Mouse (Mus musculus): ENCODE data around the gene Ganab. TPM values are rescaled to one million over a fixed set of nuclear protein-coding genes. Genes with fewer than 3 reads are reported as not detected.
"Not testable (repeated sequence)": the region's sequence is repeated elsewhere in the genome, so short reads cannot be mapped to it uniquely, and the experiment has no call there.

The Ganab gene
- polyA plus RNA-seq, 1 experiment from 2014 or later: 73.3 TPM

GRCm38 (mm10) chr19:8886916-8887584 is 10.8 kb upstream of the Ganab start:
- H3K4me2 ChIP-seq (ENCODE audit: low read length): peak overlapping the region; percentile 76; the same call in 1 of the 2 replicates
- DNase-seq (ENCODE audit: low spot score) (no peak), ATAC-seq (no peak)
- H3K4me3 ChIP-seq (ENCODE audit: low read depth, low read length): no peak overlapping the region
- H3K27ac ChIP-seq (ENCODE audit: low read depth, low read length): no peak overlapping the region
- peaks cover 7% of the 10 kb centered on the region; the same call in 1 of the 2 replicates for H3K36me3 ChIP-seq (ENCODE audit: control insufficient read depth, insufficient read depth, low read length)
- H3K27me3 ChIP-seq (replicated peaks; ENCODE audit: control insufficient read depth, insufficient read depth, low read length): no peaks in the 10 kb centered on the region
- peaks cover 9% of the 10 kb centered on the region; the same call in 1 of the 2 replicates for H3K4me1 ChIP-seq (ENCODE audit: control insufficient read depth, insufficient read depth, low read length)
- H3K9ac ChIP-seq (ENCODE audit: low read length): peak overlapping the region; percentile 77
- 58% methylated on average over 1 of the region's 1 CpGs for WGBS
- H3K9me3 ChIP-seq (replicated peaks; ENCODE audit: control insufficient read depth, low read length): no peaks in the 10 kb centered on the region

DNA sequence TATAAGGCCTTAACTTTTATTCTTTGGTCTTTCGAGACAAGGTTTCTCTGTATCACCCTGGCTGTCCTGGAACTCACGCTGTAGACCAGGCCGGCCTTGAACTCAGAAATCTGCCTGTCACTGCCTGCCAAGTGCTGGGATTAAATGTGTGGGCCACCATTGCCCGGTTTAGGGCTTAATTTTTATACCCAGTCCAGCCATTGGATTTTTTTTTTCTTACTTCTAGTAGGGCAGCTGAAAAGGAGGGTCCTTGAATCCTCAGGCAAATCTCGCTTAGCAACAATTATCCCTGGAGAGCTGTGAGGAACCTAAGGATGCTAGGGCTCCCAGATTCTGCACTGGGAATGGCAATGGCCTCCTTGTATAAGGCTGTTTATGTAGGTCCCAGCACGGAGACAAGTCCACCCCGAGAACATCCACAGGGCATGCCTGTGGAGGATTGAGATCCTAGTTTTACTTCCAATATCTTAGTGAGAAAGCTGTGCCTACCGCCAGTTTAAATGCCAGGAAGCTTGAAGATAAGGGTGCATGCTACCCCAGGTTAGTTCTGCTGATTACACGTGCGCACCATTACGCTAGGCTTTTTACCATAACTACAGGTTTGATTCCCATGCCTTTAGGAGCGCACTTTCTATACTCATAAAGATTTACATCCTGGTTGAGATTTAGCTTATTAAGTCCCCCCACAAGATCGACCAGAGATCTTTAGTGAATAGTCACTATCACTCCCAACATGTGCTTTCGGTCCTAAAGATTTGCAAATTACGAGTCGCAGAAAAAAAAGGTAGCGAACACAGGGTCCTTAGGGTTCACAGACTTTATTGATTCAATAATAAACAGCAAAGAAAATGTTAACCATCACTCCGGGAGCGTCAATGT is 10.0 kb upstream of the Ganab start:
- 17% methylated on average over 19 of the region's 19 CpGs for WGBS
- Histone ChIP-seq H3K27ac (ENCODE audit: low read depth, low read length) (peak overlapping the region; percentile 67), H3K27me3 (replicated peaks; ENCODE audit: control insufficient read depth, insufficient read depth, low read length) (no peaks in the 10 kb centered on the region), H3K4me2 (ENCODE audit: low read length) (peak overlapping the region; percentile 76), H3K4me1 (ENCODE audit: control insufficient read depth, insufficient read depth, low read length) (peaks cover 9% of the 10 kb centered on the region; the same call in 1 of the 2 replicates), H3K4me3 (ENCODE audit: low read depth, low read length) (peak overlapping the region; percentile 67), H3K9me3 (replicated peaks; ENCODE audit: control insufficient read depth, low read length) (no peaks in the 10 kb centered on the region), H3K9ac (ENCODE audit: low read length) (peak overlapping the region; percentile 77), H3K36me3 (ENCODE audit: control insufficient read depth, insufficient read depth, low read length) (peaks cover 7% of the 10 kb centered on the region; the same call in 1 of the 2 replicates)
- DNase-seq (ENCODE audit: low spot score) (peak; percentile 13), ATAC-seq (no peak)

GRCm38 (mm10) chr19:8888511-8889385 is 9.1 kb upstream of the Ganab start, which contains the start of the genes 1810009A15Rik and Gm49416:
Gene 1810009A15Rik, plus strand, starts transcription at chr19:8888853.
Gene Gm49416, plus strand, starts transcription at chr19:8888926.
- Histone ChIP-seq H3K4me1 (ENCODE audit: control insufficient read depth, insufficient read depth, low read length) (peaks cover 12% of the 10 kb centered on the region), H3K27me3 (replicated peaks; ENCODE audit: control insufficient read depth, insufficient read depth, low read length) (no peaks in the 10 kb centered on the region), H3K4me2 (ENCODE audit: low read length) (peak within 1 kb of the TSS; percentile 76), H3K4me3 (ENCODE audit: low read depth, low read length) (peak within 1 kb of the TSS; percentile 67), H3K27ac (ENCODE audit: low read depth, low read length) (peak within 1 kb of the TSS; percentile 76), H3K9me3 (replicated peaks; ENCODE audit: control insufficient read depth, low read length) (no peaks in the 10 kb centered on the region), H3K9ac (ENCODE audit: low read length) (peak within 1 kb of the TSS; percentile 77), H3K36me3 (ENCODE audit: control insufficient read depth, insufficient read depth, low read length) (peaks cover 7% of the 10 kb centered on the region; the same call in 1 of the 2 replicates)
- peak; percentile 97 for ATAC-seq
- DNase-seq (ENCODE audit: low spot score): peak; percentile 99
- WGBS: under 1% methylated on average over 58 of the region's 58 CpGs

DNA sequence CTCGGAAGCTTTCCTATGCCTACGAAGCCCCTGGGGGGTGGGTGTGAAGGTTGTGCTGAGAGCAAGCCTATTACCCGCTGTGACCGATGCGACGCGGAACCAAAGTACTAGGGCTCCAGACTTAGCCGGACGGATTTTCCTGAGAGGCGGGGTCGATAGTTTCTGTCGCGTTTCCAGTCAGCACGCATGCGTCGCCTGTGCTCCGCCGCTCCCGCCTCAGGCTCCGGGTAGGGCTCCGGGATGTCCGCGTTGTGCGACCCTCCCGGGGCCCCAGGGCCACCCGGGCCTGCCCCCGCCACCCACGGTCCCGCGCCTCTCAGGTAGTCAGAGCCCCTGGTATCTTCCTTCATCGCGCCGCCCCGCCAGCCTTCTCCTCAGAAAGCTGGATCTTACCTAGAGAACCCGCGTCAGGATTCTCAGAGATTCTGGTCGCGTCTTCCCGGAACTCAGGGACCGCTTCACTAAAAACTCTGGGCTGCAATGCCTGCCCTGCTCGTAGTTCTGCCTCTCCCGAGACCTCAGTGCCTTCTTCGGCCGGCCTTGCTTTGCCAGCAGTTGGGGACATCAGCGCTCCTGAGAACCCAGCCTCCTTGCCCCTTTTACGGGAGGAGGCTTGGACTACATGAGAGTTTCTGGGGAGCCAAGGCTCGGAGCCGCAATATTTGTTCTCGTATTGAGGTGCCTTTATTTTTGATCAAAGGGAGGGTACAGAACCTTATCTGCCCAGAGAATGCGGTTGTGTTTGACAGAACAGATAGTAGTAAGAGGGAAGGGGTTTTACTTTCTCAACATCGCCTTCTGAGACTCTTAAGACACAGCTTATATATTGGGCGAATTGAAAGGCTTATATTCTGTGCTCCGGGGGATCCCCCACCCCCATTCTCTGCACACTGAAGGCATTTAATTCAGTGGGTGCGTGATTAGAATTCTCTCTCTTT is 4.8 kb upstream of the Ganab start, which contains the start of gene Ints5:
Ints5 (plus strand) TSS at position 177 of the 938 bp plus-strand sequence.
- Histone ChIP-seq H3K27me3 (replicated peaks; ENCODE audit: control insufficient read depth, insufficient read depth, low read length) (no peaks in the 10 kb centered on the region), H3K4me3 (ENCODE audit: low read depth, low read length) (peak within 1 kb of the TSS; percentile 79), H3K9me3 (replicated peaks; ENCODE audit: control insufficient read depth, low read length) (no peaks in the 10 kb centered on the region), H3K36me3 (ENCODE audit: control insufficient read depth, insufficient read depth, low read length) (peaks cover 30% of the 10 kb centered on the region), H3K9ac (ENCODE audit: low read length) (peak within 1 kb of the TSS; percentile 93), H3K4me1 (ENCODE audit: control insufficient read depth, insufficient read depth, low read length) (peaks cover 19% of the 10 kb centered on the region), H3K4me2 (ENCODE audit: low read length) (peak within 1 kb of the TSS; percentile 77), H3K27ac (ENCODE audit: low read depth, low read length) (peak within 1 kb of the TSS; percentile 71)
- DNase-seq (ENCODE audit: low spot score): peak; percentile 92
- peak; percentile 57 for ATAC-seq
- 3% methylated on average over 54 of the region's 54 CpGs for WGBS

DNA sequence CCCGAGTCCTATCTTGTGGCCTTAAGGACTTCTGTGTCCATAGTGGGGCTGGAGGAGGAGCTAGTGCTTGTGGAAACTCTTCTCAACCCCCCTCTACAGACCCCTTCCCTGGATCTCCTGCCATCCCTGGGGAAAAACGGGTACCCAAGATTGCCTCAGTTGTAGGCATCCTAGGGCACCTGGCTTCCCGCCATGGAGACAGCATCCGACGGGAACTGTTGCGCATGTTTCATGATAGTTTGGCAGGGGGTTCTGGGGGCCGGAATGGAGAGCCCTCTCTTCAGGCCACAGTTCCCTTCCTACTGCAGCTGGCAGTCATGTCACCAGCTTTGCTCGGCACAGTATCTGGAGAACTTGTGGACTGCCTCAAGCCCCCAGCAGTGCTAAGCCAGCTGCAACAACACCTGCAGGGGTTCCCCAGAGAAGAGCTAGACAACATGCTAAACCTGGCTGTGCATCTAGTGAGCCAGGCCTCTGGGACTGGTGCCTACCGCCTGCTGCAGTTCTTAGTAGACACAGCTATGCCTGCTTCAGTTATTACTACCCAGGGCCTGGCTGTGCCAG is 2.4 kb upstream of the Ganab start:
- H3K9ac ChIP-seq (ENCODE audit: low read length): no peak overlapping the region
- no peaks in the 10 kb centered on the region for H3K27me3 ChIP-seq (replicated peaks; ENCODE audit: control insufficient read depth, insufficient read depth, low read length)
- DNase-seq (ENCODE audit: low spot score): no peak
- peaks cover 24% of the 10 kb centered on the region for H3K4me1 ChIP-seq (ENCODE audit: control insufficient read depth, insufficient read depth, low read length)
- no peak overlapping the region for H3K4me3 ChIP-seq (ENCODE audit: low read depth, low read length)
- peaks cover 25% of the 10 kb centered on the region for H3K36me3 ChIP-seq (ENCODE audit: control insufficient read depth, insufficient read depth, low read length)
- WGBS: 92% methylated on average over 9 of the region's 9 CpGs
- H3K9me3 ChIP-seq (replicated peaks; ENCODE audit: control insufficient read depth, low read length): no peaks in the 10 kb centered on the region
- no peak overlapping the region for H3K27ac ChIP-seq (ENCODE audit: low read depth, low read length)
- no peak overlapping the region for H3K4me2 ChIP-seq (ENCODE audit: low read length)
- no peak for ATAC-seq

GRCm38 (mm10) chr19:8896231-8896630 is 1.6 kb upstream of the Ganab start:
- ATAC-seq; H3K4me3 ChIP-seq (ENCODE audit: low read depth, low read length); H3K9me3 ChIP-seq (replicated peaks; ENCODE audit: control insufficient read depth, low read length); H3K4me2 ChIP-seq (ENCODE audit: low read length); H3K9ac ChIP-seq (ENCODE audit: low read length); H3K27ac ChIP-seq (ENCODE audit: low read depth, low read length); DNase-seq (ENCODE audit: low spot score); H3K27me3 ChIP-seq (replicated peaks; ENCODE audit: control insufficient read depth, insufficient read depth, low read length): not testable (repeated sequence)
- Histone ChIP-seq H3K36me3 (ENCODE audit: control insufficient read depth, insufficient read depth, low read length) (peaks cover 22% of the 10 kb centered on the region), H3K4me1 (ENCODE audit: control insufficient read depth, insufficient read depth, low read length) (peaks cover 24% of the 10 kb centered on the region)
- WGBS: 96% methylated on average over 5 of the region's 5 CpGs

DNA sequence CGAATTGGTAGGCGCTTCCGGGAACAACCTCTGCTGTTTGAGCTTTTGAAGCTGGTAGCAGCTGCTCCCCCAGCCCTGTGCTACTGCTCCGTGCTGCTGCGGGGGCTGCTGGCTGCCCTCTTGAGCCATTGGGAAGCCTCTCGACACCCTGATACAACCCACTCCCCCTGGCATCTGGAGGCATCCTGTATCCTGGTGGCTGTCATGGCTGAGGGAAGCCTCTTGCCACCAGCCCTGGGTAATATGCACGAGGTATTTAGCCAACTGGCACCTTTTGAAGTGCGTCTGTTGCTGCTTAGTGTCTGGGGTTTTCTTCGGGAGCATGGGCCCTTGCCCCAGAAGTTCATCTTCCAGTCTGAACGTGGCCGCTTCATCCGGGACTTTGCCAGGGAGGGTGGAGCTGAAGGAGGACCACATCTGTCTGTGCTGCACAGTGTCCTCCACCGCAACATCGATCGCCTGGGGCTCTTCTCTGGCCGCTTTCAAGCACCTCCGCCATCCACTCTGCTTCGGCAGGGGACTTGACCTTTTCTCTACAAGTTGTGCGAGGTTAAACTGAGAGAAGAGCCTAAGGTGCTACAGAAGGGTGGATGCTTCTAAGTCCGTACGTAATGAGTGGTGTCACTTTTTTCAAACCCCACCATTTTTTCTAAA is 533 bp upstream of the Ganab start:
- Histone ChIP-seq H3K4me1 (ENCODE audit: control insufficient read depth, insufficient read depth, low read length) (peaks cover 24% of the 10 kb centered on the region), H3K4me3 (ENCODE audit: low read depth, low read length) (peak overlapping the region; percentile 88), H3K9ac (ENCODE audit: low read length) (peak overlapping the region; percentile 63), H3K4me2 (ENCODE audit: low read length) (peak overlapping the region; percentile 94), H3K27ac (ENCODE audit: low read depth, low read length) (peak overlapping the region; percentile 74), H3K36me3 (ENCODE audit: control insufficient read depth, insufficient read depth, low read length) (peaks cover 27% of the 10 kb centered on the region)
- 27% methylated on average over 21 of the region's 21 CpGs for WGBS
- DNase-seq (ENCODE audit: low spot score) (peak; percentile 32), ATAC-seq (peak; percentile 47)
- H3K9me3 ChIP-seq (replicated peaks; ENCODE audit: control insufficient read depth, low read length); H3K27me3 ChIP-seq (replicated peaks; ENCODE audit: control insufficient read depth, insufficient read depth, low read length): not testable (repeated sequence)
